Mouse (Mus musculus): ENCODE measurements at regions not wholly inside any gene's neighbourhood (a gene's known extent, or its start where the extent isn't known, plus 50 kb on each side); places are given as distances from the start of the nearest gene placed in this dataset.
A peak's percentile ranks its signal among the peaks of the same experiment; 100 is the strongest.

- no peak overlapping the region for H3K9ac ChIP-seq
- 0 out of 2 replicates have a peak, but pooled peaks cover 3% of the 10 kb centered on the region for H3K9me3 ChIP-seq
- no peak overlapping the region for H3K4me2 ChIP-seq
- H3K27ac ChIP-seq, result no peak overlapping the region
- H3K27me3 ChIP-seq, result no peaks in the 10 kb centered on the region
- WGBS, result 37% methylated on average over 2 of the region's 2 CpGs
- H3K4me3 ChIP-seq, result no peak overlapping the region
- H3K36me3 ChIP-seq, result no peaks in the 10 kb centered on the region
- H3K4me1 ChIP-seq (replicated peaks), result no peaks in the 10 kb centered on the region
- no peak for ATAC-seq (ENCODE audit: low FRiP score)
Observed at GRCm38 (mm10) chr9:84375746-84376145, 450.8 kb downstream of the Bckdhb start.

GRCm38 (mm10) chr9:84376621-84377020, 451.7 kb downstream of the Bckdhb start:
- Histone ChIP-seq H3K9me3 (0 out of 2 replicates have a peak, but pooled peaks cover 3% of the 10 kb centered on the region), H3K9ac (no peak overlapping the region), H3K4me3 (no peak overlapping the region), H3K4me1 (replicated peaks) (no peaks in the 10 kb centered on the region), H3K27me3 (no peaks in the 10 kb centered on the region), H3K36me3 (no peaks in the 10 kb centered on the region), H3K27ac (no peak overlapping the region), H3K4me2 (no peak overlapping the region)
- ATAC-seq (ENCODE audit: low FRiP score), result no peak
- 95% methylated on average over 6 of the region's 6 CpGs for WGBS

- H3K4me1 ChIP-seq (replicated peaks), result no peaks in the 10 kb centered on the region
- no peak for ATAC-seq (ENCODE audit: low FRiP score)
- H3K36me3 ChIP-seq, result no peaks in the 10 kb centered on the region
- H3K9me3 ChIP-seq, result no peaks in the 10 kb centered on the region
- H3K9ac ChIP-seq, result no peak overlapping the region
- H3K4me3 ChIP-seq, result no peak overlapping the region
- H3K27me3 ChIP-seq, result no peaks in the 10 kb centered on the region
- no peak overlapping the region for H3K4me2 ChIP-seq
- no peak overlapping the region for H3K27ac ChIP-seq
Observed at GRCm38 (mm10) chr9:84381942-84382341, 457.0 kb downstream of the Bckdhb start.

- no peak overlapping the region for H3K4me3 ChIP-seq
- no peak overlapping the region for H3K4me2 ChIP-seq
- no peaks in the 10 kb centered on the region for H3K27me3 ChIP-seq
- 94% methylated on average over 3 of the region's 3 CpGs for WGBS
- H3K36me3 ChIP-seq, result no peaks in the 10 kb centered on the region
- H3K4me1 ChIP-seq (replicated peaks), result no peaks in the 10 kb centered on the region
- no peak for ATAC-seq (ENCODE audit: low FRiP score)
- H3K27ac ChIP-seq, result no peak overlapping the region
- no peaks in the 10 kb centered on the region for H3K9me3 ChIP-seq
- H3K9ac ChIP-seq, result no peak overlapping the region
Observed at GRCm38 (mm10) chr9:84389831-84390230, 464.9 kb downstream of the Bckdhb start.

- ATAC-seq (ENCODE audit: low FRiP score), result no peak
- no peaks in the 10 kb centered on the region for H3K4me1 ChIP-seq (replicated peaks)
- no peak overlapping the region for H3K9ac ChIP-seq
- H3K27ac ChIP-seq, result no peak overlapping the region
- no peak overlapping the region for H3K4me2 ChIP-seq
- H3K4me3 ChIP-seq, result no peak overlapping the region
- WGBS, result 93% methylated on average over 3 of the region's 3 CpGs
- H3K36me3 ChIP-seq, result no peaks in the 10 kb centered on the region
- H3K27me3 ChIP-seq, result no peaks in the 10 kb centered on the region
- H3K9me3 ChIP-seq, result no peaks in the 10 kb centered on the region
Observed at GRCm38 (mm10) chr9:84394536-84395314, 469.8 kb downstream of the Bckdhb start.

GRCm38 (mm10) chr9:84399481-84399880, 474.5 kb downstream of the Bckdhb start:
- no peak overlapping the region for H3K4me3 ChIP-seq
- H3K27me3 ChIP-seq, result no peaks in the 10 kb centered on the region
- ATAC-seq (ENCODE audit: low FRiP score), result no peak
- H3K9me3 ChIP-seq, result no peaks in the 10 kb centered on the region
- H3K27ac ChIP-seq, result no peak overlapping the region
- H3K36me3 ChIP-seq, result no peaks in the 10 kb centered on the region
- no peak overlapping the region for H3K9ac ChIP-seq
- no peaks in the 10 kb centered on the region for H3K4me1 ChIP-seq (replicated peaks)
- no peak overlapping the region for H3K4me2 ChIP-seq
- 80% methylated on average over 3 of the region's 3 CpGs for WGBS

- 0 out of 2 replicates have a peak overlapping the region, but pooled peaks have one; percentile 42 for H3K27ac ChIP-seq
- 57% methylated on average over 10 of the region's 10 CpGs for WGBS
- no peak overlapping the region for H3K9ac ChIP-seq
- H3K4me3 ChIP-seq, result no peak overlapping the region
- ATAC-seq (ENCODE audit: low FRiP score), result peak; percentile 78
- H3K27me3 ChIP-seq, result no peaks in the 10 kb centered on the region
- no peak overlapping the region for H3K4me2 ChIP-seq
- peaks cover 4% of the 10 kb centered on the region; the same call in 1 of the 2 replicates for H3K4me1 ChIP-seq (replicated peaks)
- H3K9me3 ChIP-seq, result no peaks in the 10 kb centered on the region
- no peaks in the 10 kb centered on the region for H3K36me3 ChIP-seq
Observed at GRCm38 (mm10) chr9:84408260-84409203, 483.6 kb downstream of the Bckdhb start.

Measured in hindbrain, embryonic 13.5 days (tissue).